In genomic region chr5:74669925-74670324, GRCm38 (mm10) we compare ENCODE assay signal across 15 mouse cellular contexts. TPM values are rescaled to one million over a fixed set of nuclear protein-coding genes. Genes with fewer than 3 reads are reported as not detected.
"Had no signal": no experiment of that assay in that cellular context is flagged by ENCODE, and none has a peak within 500 bp of the region (broad histone marks: within the 10 kb centered on the region; RNA-seq: fewer than 3 reads in every experiment).

No protein-coding gene starts in this region.

- H3K9me3 ChIP-seq: limb, embryonic 12.5 days; liver, embryonic 13.5 days; megakaryocyte, embryonic 14.5 days; midbrain, embryonic 15.5 days; neural tube, embryonic 12.5 days had no signal

- H3K36me3 ChIP-seq: limb, embryonic 12.5 days; liver, embryonic 13.5 days; midbrain, embryonic 15.5 days; neural tube, embryonic 12.5 days had no signal

- H3K4me1 ChIP-seq: liver, embryonic 13.5 days; megakaryocyte, embryonic 14.5 days; midbrain, embryonic 15.5 days; neural tube, embryonic 12.5 days had no signal

- H3K27me3 ChIP-seq: limb, embryonic 12.5 days; liver, embryonic 13.5 days; midbrain, embryonic 15.5 days; neural tube, embryonic 12.5 days had no signal

- H3K27ac ChIP-seq: layer of hippocampus, adult 2 months; limb, embryonic 12.5 days; liver, embryonic 13.5 days; macrophage; midbrain, embryonic 15.5 days; neural tube, embryonic 12.5 days had no signal

- DNase-seq: liver; liver, embryonic 13.5 days; liver, postnatal 0 days; retina, postnatal 1 day; right cerebral cortex, postnatal 4 days; spleen, adult 18-20 months; thymus, adult 18-20 months; thymus, postnatal 14 days had no signal

- H3K4me3 ChIP-seq: layer of hippocampus, adult 2 months; limb, embryonic 12.5 days; liver, embryonic 13.5 days; megakaryocyte, embryonic 14.5 days; midbrain, embryonic 15.5 days; neural tube, embryonic 12.5 days had no signal

RNA-seq across cellular contexts. Expression of gene Lnx1, which starts 32.8 kb away (rescaled TPM):
- total RNA-seq: monocyte, adult 5-6 weeks had no signal
- polyA plus RNA-seq: macrophage had no signal
